Mouse (Mus musculus) limb, embryonic 15.5 days (tissue): ENCODE data around the gene Lcn6. TPM values are rescaled to one million over a fixed set of nuclear protein-coding genes. Genes with fewer than 3 reads are reported as not detected.
"Not testable (repeated sequence)": the region's sequence is repeated elsewhere in the genome, so short reads cannot be mapped to it uniquely, and the experiment has no call there.

ENCODE experiments used
- ATAC-seq: fragments of 200-750 bp; cut with Nextera tagmentation; 2 replicates; pipeline ENCODE4 v1.8.0; 2017; ENCODE audit warnings: low read depth, moderate TSS enrichment; ENCODE audit not compliant: insufficient number of reproducible peaks, low FRiP score, low TSS enrichment
- H3K27ac ChIP-seq: fragments of 300-500 bp; sonication (generic); 2 replicates; pipeline ENCODE4 v1.5.1; 2015; ENCODE audit warnings: moderate library complexity, mild to moderate bottlenecking, inconsistent platforms
- H3K27me3 ChIP-seq: fragments of 300-500 bp; sonication (generic); 2 replicates; pipeline ENCODE4 v1.6.1; 2015; ENCODE audit warnings: inconsistent platforms
- H3K36me3 ChIP-seq: fragments of 300-500 bp; sonication (generic); 2 replicates; pipeline ENCODE4 v1.6.1; 2015; ENCODE audit warnings: inconsistent platforms
- H3K4me1 ChIP-seq: fragments of 300-500 bp; sonication (generic); 2 replicates; pipeline ENCODE4 v1.6.1; 2015; ENCODE audit warnings: inconsistent platforms
- H3K4me2 ChIP-seq: fragments of 300-500 bp; sonication (generic); 2 replicates; pipeline ENCODE4 v1.6.1; 2015; ENCODE audit warnings: mild to moderate bottlenecking, inconsistent platforms
- H3K4me3 ChIP-seq: fragments of 300-500 bp; sonication (generic); 2 replicates; pipeline ENCODE4 v1.5.1; 2015; ENCODE audit warnings: mild to moderate bottlenecking, inconsistent platforms
- H3K9ac ChIP-seq: fragments of 300-500 bp; sonication (generic); 2 replicates; pipeline ENCODE4 v1.6.1; 2015; ENCODE audit warnings: inconsistent platforms
- H3K9me3 ChIP-seq: fragments of 300-500 bp; sonication (generic); 2 replicates; pipeline ENCODE4 v1.6.1; 2016; ENCODE audit warnings: inconsistent platforms
- WGBS: fragments of 180-500 bp; shearing (Covaris S2); methylation state at CpG from one replicate; pipeline ENCODE4 v1.1.7; 2015; 5-methylcytosine and 5-hydroxymethylcytosine counted together
- polyA plus RNA-seq: library from polyadenylated mRNA; unstranded; fragments of >200 nt; fragmentation: Nextera tagmentation; extraction: Ambion mirVana; gene quantifications from 2 replicates; pipeline ENCODE4 v1.2.1, GENCODE M21; 2015

Gene Lcn6
- polyA plus RNA-seq, 1 experiment from 2014 or later: not detected

DNA sequence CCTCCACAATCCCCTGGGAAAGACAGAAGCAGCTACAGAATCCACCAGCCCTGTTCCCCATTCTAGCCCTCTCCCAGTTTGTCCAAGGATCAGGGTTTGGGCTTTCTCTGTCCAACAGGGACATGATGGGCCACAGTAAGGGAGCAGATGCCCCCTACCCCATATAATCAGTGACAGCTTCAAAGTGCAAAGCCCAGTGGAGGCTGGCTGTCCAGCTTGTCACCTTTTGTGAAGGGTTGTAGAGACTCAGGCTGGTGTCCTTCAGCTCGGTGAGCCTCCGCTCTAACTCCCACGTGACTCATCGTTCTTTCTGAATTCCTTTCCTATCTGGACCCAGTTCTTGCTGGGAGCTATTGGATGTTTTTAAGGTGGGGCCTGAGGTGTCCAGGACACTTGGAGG is 27.1 kb downstream of the Lcn6 start:
- Histone ChIP-seq H3K27ac (no peak overlapping the region), H3K27me3 (no peaks in the 10 kb centered on the region), H3K9ac (no peak overlapping the region), H3K4me3 (no peak overlapping the region), H3K4me2 (no peak overlapping the region), H3K9me3 (no peaks in the 10 kb centered on the region), H3K4me1 (peaks cover 11% of the 10 kb centered on the region), H3K36me3 (peaks cover 4% of the 10 kb centered on the region; the same call in 1 of the 2 replicates)
- WGBS: 78% methylated on average over 4 of the region's 4 CpGs
- ATAC-seq: no peak

DNA sequence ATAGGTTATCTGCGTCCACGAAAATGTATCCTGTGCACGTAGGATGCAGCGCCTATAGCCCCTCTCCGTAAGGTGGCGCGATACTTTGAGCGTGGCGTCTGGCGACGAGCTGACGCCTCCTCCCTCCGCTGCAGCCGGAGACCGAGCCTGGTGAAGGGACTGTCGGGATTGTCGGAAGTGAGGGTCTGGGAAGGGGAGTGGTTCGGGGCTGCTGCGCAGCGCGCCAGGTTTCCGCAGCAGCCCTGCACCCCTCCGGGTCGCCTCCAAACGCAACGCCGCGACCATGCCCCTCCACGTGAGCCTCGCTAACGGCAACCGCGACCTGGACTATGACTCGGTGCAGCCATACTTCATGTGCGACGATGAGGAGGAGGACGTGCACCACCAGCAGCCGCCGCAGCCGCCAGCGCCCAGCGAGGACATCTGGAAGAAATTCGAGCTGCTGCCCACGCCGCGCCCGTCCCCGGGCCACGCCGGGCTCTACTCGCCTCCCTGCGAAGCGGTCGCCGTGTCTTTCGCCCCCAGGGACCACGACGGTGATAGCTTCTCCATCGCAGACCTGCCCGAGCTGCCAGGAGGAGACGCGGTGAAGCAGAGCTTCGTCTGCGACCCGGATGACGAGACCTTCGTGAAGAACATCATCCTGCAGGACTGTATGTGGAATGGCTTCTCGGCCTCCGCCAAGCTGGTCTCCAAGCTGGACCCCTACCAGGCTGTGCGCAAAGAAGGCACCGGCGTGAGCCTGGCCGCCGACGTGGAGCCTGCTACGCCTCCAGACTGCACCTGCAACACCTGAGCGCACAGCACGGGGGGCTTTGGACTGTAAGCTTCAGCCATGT is 30.3 kb downstream of the Lcn6 start, which contains the start of gene Bmyc:
Bmyc (plus strand) TSS at position 97 of the 839 bp plus-strand sequence.
- WGBS: under 1% methylated on average over 78 of the region's 78 CpGs
- Histone ChIP-seq H3K4me1 (peaks cover 15% of the 10 kb centered on the region), H3K4me3 (peak within 1 kb of the TSS; percentile 70), H3K27ac (peak within 1 kb of the TSS; percentile 88), H3K9ac (peak within 1 kb of the TSS; percentile 68), H3K4me2 (peak within 1 kb of the TSS; percentile 81), H3K27me3 (no peaks in the 10 kb centered on the region), H3K36me3 (peaks cover 8% of the 10 kb centered on the region; the same call in 1 of the 2 replicates), H3K9me3 (no peaks in the 10 kb centered on the region)
- ATAC-seq: peak; percentile 89

DNA sequence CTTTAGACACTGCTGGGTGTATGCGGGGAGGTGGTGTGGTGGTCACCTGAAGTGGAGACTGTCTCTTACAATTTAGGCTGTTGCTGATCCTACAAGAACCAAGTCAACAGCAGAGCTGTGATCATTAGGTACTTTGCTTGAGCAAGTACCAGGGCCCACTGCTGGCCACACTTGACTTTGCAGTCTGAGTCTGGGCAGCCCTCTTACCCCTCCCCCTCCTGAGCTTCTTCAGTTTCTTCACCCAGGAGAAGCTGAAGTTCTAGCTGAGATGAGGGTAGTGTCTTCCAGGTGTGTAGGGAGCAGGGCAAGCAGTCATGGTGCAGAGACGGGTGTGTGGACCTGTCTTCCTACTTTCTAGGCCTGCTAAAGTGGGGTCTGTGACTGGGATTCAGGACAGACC is 31.5 kb downstream of the Lcn6 start:
- Histone ChIP-seq H3K9me3 (no peaks in the 10 kb centered on the region), H3K36me3 (peaks cover 8% of the 10 kb centered on the region; the same call in 1 of the 2 replicates), H3K4me2 (no peak overlapping the region), H3K4me3 (no peak overlapping the region), H3K27me3 (no peaks in the 10 kb centered on the region), H3K4me1 (peaks cover 15% of the 10 kb centered on the region), H3K27ac (no peak overlapping the region), H3K9ac (no peak overlapping the region)
- 76% methylated on average over 2 of the region's 2 CpGs for WGBS
- no peak for ATAC-seq

DNA sequence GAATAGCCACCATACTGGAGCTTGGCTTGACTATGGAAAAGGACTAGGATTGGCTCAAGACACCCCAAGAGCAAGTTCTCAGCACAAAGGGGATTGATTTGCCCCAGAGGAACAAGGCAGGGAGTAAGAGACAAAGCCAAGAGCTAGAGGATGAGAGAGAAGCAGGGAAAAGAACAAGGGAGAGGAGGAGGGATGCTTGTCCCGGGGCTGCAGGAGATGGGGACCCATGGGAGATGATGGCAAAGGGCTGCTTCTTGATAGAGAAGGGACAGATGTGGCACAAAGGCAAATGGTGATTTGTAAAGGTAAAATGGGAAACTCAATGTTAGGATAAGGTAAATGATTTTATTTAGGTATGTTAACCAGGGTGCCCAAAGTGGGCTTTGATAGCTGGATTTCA is 32.5 kb downstream of the Lcn6 start:
- H3K4me1 ChIP-seq: peaks cover 15% of the 10 kb centered on the region
- H3K4me3 ChIP-seq, H3K9me3 ChIP-seq, ATAC-seq, H3K9ac ChIP-seq, H3K36me3 ChIP-seq, H3K27me3 ChIP-seq, H3K4me2 ChIP-seq, H3K27ac ChIP-seq: not testable (repeated sequence)
- WGBS: 96% methylated on average over 1 of the region's 1 CpGs

DNA sequence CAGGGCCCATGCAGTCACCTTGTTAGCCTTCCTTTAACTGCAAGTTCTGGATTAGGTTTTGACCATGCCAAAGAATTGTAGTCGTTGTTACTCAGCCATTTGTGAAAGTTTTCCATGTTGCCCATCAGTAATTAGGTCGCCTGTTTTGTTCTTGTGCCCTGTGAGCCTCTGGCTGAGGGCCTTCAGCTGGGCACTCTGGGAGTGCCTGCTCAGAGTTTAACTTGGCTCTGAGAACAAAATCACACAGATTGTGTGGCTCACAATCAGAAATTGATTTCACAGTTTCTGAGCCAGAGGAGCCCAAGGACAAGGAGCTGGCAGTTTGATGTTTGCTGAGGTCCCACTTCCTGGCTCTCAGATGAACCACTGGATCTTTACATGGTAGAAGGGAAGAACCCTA is 33.2 kb downstream of the Lcn6 start:
- H3K9me3 ChIP-seq: not testable (repeated sequence)
- whole genome bisulfite sequencing: 57% methylated on average over 2 of the region's 2 CpGs

DNA sequence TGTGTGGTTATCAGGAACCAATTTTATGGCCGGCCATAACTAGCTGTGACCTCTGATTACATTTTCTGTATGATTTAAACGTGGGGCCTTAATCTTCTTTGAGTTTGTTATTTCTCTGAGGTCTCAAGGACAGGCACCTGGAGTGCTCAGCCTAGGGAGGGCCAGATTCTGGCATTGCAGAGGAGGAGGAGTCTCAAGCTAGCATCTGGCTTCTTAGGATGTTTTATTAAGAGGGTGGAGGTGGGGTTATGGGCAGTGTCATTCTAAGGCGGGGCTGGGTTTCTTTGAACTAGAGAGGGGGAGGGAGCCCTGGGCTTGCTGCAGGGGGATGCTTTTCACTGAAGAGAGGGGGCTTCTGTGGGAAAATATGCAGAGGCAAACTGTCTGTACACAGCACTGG is 35.1 kb downstream of the Lcn6 start:
- ATAC-seq, H3K9ac ChIP-seq, H3K4me3 ChIP-seq, H3K27ac ChIP-seq, H3K4me2 ChIP-seq, H3K9me3 ChIP-seq, H3K27me3 ChIP-seq, H3K36me3 ChIP-seq: not testable (repeated sequence)
- peaks cover 15% of the 10 kb centered on the region for H3K4me1 ChIP-seq
- 21% methylated on average over 3 of the region's 3 CpGs for WGBS

More for the DNA sequence above, 33.2 kb downstream of the Lcn6 start:
- H3K4me1 ChIP-seq: peaks cover 15% of the 10 kb centered on the region
- H3K9ac ChIP-seq, H3K27me3 ChIP-seq, H3K36me3 ChIP-seq, H3K4me2 ChIP-seq, H3K4me3 ChIP-seq, ATAC-seq, H3K27ac ChIP-seq: not testable (repeated sequence)

DNA sequence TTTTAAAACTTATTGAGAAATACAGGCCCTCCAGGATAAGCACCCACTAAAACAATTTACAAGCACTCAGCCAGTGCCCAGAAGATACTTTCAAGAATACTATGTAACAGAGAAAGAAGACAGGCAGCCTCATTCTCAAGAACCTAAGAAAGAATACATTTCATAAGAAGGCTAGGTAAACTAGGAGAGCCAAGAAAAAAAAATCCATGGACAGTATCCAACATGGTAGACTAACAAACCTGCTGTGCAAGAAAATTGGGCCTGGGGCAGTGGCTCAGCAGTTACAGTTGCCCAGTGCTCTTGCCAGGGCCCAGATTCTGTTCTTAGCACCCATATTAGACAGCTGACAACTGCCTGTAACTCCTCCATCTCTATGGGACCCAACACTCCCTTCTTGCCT is 40.6 kb downstream of the Lcn6 start:
- Histone ChIP-seq H3K4me3 (no peak overlapping the region), H3K36me3 (no peaks in the 10 kb centered on the region), H3K4me2 (no peak overlapping the region), H3K27ac (no peak overlapping the region), H3K4me1 (no peaks in the 10 kb centered on the region), H3K27me3 (no peaks in the 10 kb centered on the region), H3K9me3 (no peaks in the 10 kb centered on the region), H3K9ac (no peak overlapping the region)
- no peak for ATAC-seq

Other genes starting within 250 kb of the Lcn6 start
- gene Abca2, start 248.1 kb upstream of the Lcn6 start, polyA plus RNA-seq: 4.2 and 5.9 TPM in 2 replicates
- gene Clic3, start 219.9 kb upstream of the Lcn6 start, polyA plus RNA-seq: 99.3 and 111 TPM in 2 replicates
- 49.9 and 56.9 TPM in 2 replicates for gene Paxx, start 215.7 kb upstream of the Lcn6 start, polyA plus RNA-seq
- gene Ptgds, start 206.7 kb upstream of the Lcn6 start, polyA plus RNA-seq: 4.1 and 9.1 TPM in 2 replicates
- not detected in 2 replicates for gene Lcn12, start 182.9 kb upstream of the Lcn6 start, polyA plus RNA-seq
- gene Fbxw5, start 176.0 kb upstream of the Lcn6 start, polyA plus RNA-seq: 73.0 and 81.4 TPM in 2 replicates
- 4.6 and 5.6 TPM in 2 replicates for gene C8g, start 175.1 kb upstream of the Lcn6 start, polyA plus RNA-seq
- gene Traf2, start 129.8 kb upstream of the Lcn6 start, polyA plus RNA-seq: 34.4 and 35.7 TPM in 2 replicates
- gene Edf1, start 118.9 kb upstream of the Lcn6 start, polyA plus RNA-seq: 388 and 396 TPM in 2 replicates
- 0.81 and 6.0 TPM in 2 replicates for gene Mamdc4, start 101.9 kb upstream of the Lcn6 start, polyA plus RNA-seq
- 129 and 139 TPM in 2 replicates for gene Phpt1, start 101.6 kb upstream of the Lcn6 start, polyA plus RNA-seq
- 0.29 and 0.44 TPM in 2 replicates for gene Ajm1, start 95.0 kb upstream of the Lcn6 start, polyA plus RNA-seq
- gene Rabl6, start 68.3 kb upstream of the Lcn6 start, polyA plus RNA-seq: 73.6 and 74.9 TPM in 2 replicates
- 0.12 and 0.14 TPM in 2 replicates for gene Ccdc183, start 59.1 kb upstream of the Lcn6 start, polyA plus RNA-seq
- gene Tmem141, start 54.8 kb upstream of the Lcn6 start, polyA plus RNA-seq: 27.3 and 28.7 TPM in 2 replicates
- 2.7 and 3.7 TPM in 2 replicates for gene Fcna, start 48.8 kb upstream of the Lcn6 start, polyA plus RNA-seq
- gene Lcn8, start 23.7 kb upstream of the Lcn6 start, polyA plus RNA-seq: not detected in 2 replicates
- gene Lcn5, start 18.8 kb upstream of the Lcn6 start, polyA plus RNA-seq: not detected in 2 replicates
- not detected in 2 replicates for gene Lcn10, start 5.9 kb downstream of the Lcn6 start, polyA plus RNA-seq
- gene Obp2a, start 23.3 kb downstream of the Lcn6 start, polyA plus RNA-seq: not detected in 2 replicates
- gene Bmyc, start 30.0 kb downstream of the Lcn6 start, polyA plus RNA-seq: 92.0 and 94.5 TPM in 2 replicates
- not detected in 2 replicates for gene Obp2b, start 60.2 kb downstream of the Lcn6 start, polyA plus RNA-seq
- not detected in 2 replicates for gene Lcn3, start 88.8 kb downstream of the Lcn6 start, polyA plus RNA-seq
- gene Lcn11, start 100.2 kb downstream of the Lcn6 start, polyA plus RNA-seq: not detected in 2 replicates
- not detected in 2 replicates for gene Gm13539, start 105.5 kb downstream of the Lcn6 start, polyA plus RNA-seq
- not detected in 2 replicates for gene Glt6d1, start 139.1 kb downstream of the Lcn6 start, polyA plus RNA-seq
- not detected in 2 replicates for gene Lcn9, start 146.4 kb downstream of the Lcn6 start, polyA plus RNA-seq
- gene Sohlh1, start 170.5 kb downstream of the Lcn6 start, polyA plus RNA-seq: not detected in 2 replicates
- gene Kcnt1, start 186.9 kb downstream of the Lcn6 start, polyA plus RNA-seq: 0.20 and 0.21 TPM in 2 replicates